Mouse (Mus musculus) olfactory bulb, adult 2 months (tissue): ENCODE results near the gene Brinp3.

Source experiments
- CTCF ChIP-seq: fragments of 200-500 bp; IDR thresholded peaks from 2 replicates; pipeline ENCODE4 v1.5.1; 2012; ENCODE audit warnings: low read depth, mild to moderate bottlenecking, low read length, moderate library complexity; ENCODE audit not compliant: insufficient read depth
- POLR2A ChIP-seq: fragments of 200-500 bp; IDR thresholded peaks from 2 replicates; pipeline ENCODE4 v1.6.1; 2012; ENCODE audit warnings: mild to moderate bottlenecking, low read depth, low read length, moderate library complexity; ENCODE audit not compliant: insufficient read depth

DNA sequence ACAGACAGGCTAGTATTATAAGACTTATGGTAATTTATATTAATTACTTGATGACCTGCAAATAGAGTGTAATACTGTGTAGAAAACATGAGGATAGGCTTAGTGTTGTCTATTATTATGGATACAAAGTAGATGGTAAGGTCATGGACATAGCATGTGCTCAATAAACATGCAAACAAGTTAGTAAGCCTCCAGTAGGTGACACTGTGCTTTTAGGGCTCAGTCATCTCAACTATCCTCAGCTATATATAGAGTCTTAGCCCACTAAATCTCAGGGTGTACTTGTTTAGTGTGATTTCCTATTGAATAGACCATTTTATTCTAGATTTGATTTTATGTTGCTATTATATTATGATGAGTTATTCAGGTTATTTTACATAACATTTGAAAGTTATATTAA, 34.0 kb downstream of the Brinp3 start:
- TF ChIP-seq CTCF, result no peak
- TF ChIP-seq POLR2A, result no peak
